Mouse (Mus musculus) left cerebral cortex, adult 2 months (tissue): ENCODE data around the gene Hist1h4f. TPM values are rescaled to one million over a fixed set of nuclear protein-coding genes. Genes with fewer than 3 reads are reported as not detected.
"Not testable (repeated sequence)": the region's sequence is repeated elsewhere in the genome, so short reads cannot be mapped to it uniquely, and the experiment has no call there.

Experiments used
- DNase-seq, 2 experiments: peaks; one replicate each; pipeline ENCODE4 v3.0.0; 2021 to 2022; ENCODE audit warnings: low spot score in 2 of 2, mixed read lengths in 1 of 2; ENCODE audit errors: extremely low spot score in 1 of 2
- H3K27ac ChIP-seq: fragments of 200-600 bp; 2 replicates; pipeline ENCODE4 v1.8.1; 2022
- H3K4me3 ChIP-seq: fragments of 200-600 bp; 2 replicates; pipeline ENCODE4 v1.8.1; 2022
- CTCF ChIP-seq: fragments of 200-600 bp; IDR thresholded peaks from 2 replicates; pipeline ENCODE4 v1.8.1; 2022; ENCODE audit warnings: antibody characterized with exemption, mild to moderate bottlenecking, moderate library complexity
- intact Hi-C: fragments of 180-260 bp; cut with DNase I; formaldehyde crosslinking; loops from one replicate; pipeline ENCODE4 v1.15.1; 2025
- total RNA-seq, 2 experiments: library from RNA; stranded (reverse); gene quantifications; 2 replicates each; pipeline ENCODE4 v1.2.3; 2021

Gene Hist1h4f
- total RNA-seq, 2 experiments from 2014 or later = 161 to 177 TPM

DNA sequence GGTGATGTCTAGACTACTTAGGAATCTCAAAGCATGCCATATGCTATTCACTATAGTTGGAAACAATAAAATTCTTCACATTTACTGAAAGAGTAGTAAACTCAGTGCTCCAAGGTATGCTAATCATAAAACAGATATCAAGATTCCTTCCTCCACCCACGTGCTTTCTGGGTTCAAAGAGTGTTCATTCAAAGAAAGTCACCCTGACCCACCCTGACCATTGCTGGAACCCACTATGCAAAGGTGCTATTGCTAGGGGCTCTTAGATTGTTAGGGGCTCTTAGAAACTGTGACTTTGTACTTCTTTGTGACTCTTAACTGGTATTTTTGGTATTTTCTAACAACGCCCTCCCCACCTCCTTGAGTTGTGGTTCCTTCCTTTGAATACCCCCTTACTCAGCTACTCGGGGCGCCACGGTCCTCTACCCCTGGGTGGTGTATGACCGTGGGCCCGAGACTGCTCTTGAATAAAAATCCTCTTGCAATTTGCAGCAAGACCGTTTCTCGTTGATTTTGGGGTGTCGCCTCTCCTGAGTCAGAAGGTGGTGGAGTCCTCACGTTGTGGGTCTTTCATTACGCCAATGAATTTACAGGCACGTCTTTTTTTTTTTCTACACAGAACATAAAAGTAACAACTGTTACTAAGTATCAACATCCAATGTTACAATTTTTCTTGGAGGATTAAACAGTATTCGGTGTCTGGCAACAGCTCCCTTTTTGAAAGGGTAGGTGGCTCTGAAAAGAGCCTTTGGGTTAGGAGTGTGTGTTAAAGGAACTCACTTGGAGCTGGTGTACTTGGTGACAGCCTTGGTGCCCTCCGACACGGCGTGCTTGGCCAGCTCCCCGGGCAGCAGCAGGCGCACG, 21.8 kb upstream of the Hist1h4f start:
- Histone ChIP-seq H3K27ac (peak overlapping the region; percentile 86; the same call in 1 of the 2 replicates), H3K4me3 (peak overlapping the region; percentile 55)
- intact Hi-C loops = loop anchor here (5.0 kb wide), 1 partner anchor 41 kb away; the partner anchor contains the start of genes Hist1h2af and Hist1h4h
- not testable (repeated sequence) for DNase-seq

DNA sequence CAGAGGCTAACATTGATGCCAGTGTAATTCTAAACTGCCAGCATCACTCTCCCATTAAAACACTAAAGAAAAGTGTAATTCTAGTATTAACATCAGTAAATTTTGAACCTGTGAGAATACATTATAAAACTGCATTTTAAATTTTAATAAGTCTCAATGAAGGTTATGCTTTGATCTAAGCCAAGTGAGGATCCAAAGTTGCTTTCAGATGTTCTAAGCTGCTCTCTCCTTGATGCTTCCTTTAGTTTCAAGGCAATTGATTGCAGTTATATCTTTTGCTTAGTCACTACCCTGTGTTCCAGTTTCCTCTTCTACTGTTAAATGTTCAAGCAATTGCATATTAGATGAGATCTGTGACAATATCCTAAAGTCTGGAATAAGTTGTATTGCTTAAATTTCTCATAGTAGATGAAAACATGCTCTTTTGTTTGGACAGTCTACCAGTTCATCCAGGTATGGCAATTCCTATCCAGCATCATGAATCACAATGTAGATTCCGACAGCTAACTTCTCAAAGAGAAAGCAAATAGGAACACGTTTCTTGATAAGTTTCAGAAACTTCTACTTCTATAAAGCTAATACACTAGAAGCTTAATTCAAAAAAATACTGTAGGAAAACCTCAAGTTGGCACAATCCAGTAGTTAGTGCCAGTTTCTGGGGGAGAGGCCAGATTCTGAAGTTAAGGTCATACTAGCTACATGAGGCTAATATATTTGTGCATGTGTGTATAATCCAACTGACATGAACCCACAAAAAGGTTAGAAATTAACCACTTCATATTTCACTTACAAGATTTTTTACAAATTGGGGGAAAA, 21.0 kb upstream of the Hist1h4f start:
- H3K4me3 ChIP-seq = peak overlapping the region; percentile 55
- intact Hi-C loops = loop anchor here (5.0 kb wide), 1 partner anchor 40 kb away; the partner anchor contains the start of genes Hist1h2af and Hist1h4h
- TF ChIP-seq CTCF = no peak
- no peak for DNase-seq
- H3K27ac ChIP-seq = peak overlapping the region; percentile 86; the same call in 1 of the 2 replicates

GRCm38 (mm10) chr13:23571504-23572217, 20.2 kb upstream of the Hist1h4f start:
- DNase-seq = not testable (repeated sequence)
- Histone ChIP-seq H3K4me3 (peak overlapping the region; percentile 55), H3K27ac (peak overlapping the region; percentile 94)
- intact Hi-C loops = loop anchor here (5.0 kb wide), 1 partner anchor 39 kb away; the partner anchor contains the start of genes Hist1h2af and Hist1h4h

DNA sequence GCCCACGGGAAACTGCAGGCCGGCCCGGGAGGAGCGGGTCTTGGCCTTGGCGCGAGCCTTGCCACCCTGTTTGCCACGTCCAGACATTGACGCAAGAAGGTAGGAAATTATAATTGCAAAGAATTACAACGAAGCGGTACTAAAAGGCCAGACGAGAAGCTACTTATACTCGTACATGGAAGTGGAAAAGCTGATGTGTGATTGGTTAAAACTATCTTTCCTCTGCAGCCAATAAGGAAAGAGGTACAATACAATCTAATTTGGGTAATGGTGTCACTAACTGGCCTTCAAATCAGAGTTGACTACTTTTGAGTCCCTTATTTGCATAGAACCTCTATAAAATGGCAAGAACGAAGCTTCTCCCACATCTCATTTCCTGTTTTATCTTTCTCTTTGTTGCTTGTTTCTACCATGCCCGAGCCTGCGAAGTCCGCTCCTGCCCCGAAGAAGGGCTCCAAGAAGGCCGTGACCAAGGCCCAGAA, 19.6 kb upstream of the Hist1h4f start, which contains the start of the genes Hist1h2ae and Hist1h2bg:
Gene Hist1h2ae, minus strand, starts transcription at position 199 of the 482 bp plus-strand sequence.
Gene Hist1h2bg, plus strand, starts transcription at position 375 of the 482 bp plus-strand sequence.
- peak within 1 kb of the TSS; percentile 55 for H3K4me3 ChIP-seq
- no peak for TF ChIP-seq CTCF
- intact Hi-C loops = loop anchor here (5.0 kb wide), 1 partner anchor 39 kb away; the partner anchor contains the start of genes Hist1h2af and Hist1h4h
- peak; percentile 70 to 71 for DNase-seq
- H3K27ac ChIP-seq = peak within 1 kb of the TSS; percentile 94

DNA sequence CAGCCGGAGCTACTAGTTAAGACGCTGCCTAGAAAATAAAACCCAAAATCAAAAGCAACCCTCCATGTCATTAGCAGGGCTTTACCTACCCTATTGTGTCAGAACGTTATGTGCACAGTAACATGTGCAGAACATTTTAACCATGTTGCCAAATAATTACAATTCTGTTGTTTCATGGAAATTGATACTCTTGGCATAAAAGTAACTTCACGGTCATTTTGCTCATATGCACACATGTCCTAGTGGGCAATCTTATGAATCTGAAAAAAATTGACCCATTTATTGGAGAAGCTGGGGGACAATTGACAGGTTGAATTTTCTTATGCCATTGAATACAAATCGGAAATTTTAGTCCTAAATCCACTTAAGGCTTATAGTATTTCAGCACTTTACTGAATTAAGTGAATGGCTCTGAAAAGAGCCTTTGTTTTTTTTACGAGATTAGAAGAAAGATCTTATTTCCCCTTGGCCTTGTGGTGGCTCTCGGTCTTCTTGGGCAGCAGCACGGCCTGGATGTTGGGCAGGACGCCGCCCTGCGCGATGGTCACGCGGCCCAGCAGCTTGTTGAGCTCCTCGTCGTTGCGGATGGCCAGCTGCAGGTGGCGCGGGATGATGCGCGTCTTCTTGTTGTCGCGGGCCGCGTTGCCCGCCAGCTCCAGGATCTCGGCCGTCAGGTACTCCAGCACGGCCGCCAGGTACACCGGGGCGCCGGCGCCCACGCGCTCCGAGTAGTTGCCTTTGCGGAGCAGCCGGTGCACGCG, 19.0 kb upstream of the Hist1h4f start:
- peak overlapping the region; percentile 94 for H3K27ac ChIP-seq
- DNase-seq = not testable (repeated sequence)
- H3K4me3 ChIP-seq = peak overlapping the region; percentile 55
- intact Hi-C loops = loop anchor here (5.0 kb wide), 1 partner anchor 38 kb away; the partner anchor contains the start of genes Hist1h2af and Hist1h4h

- intact Hi-C loops = no loop called here
- no peak for DNase-seq
- Histone ChIP-seq H3K27ac (no peak overlapping the region), H3K4me3 (no peak overlapping the region)
- no peak for TF ChIP-seq CTCF
Measured at GRCm38 (mm10) chr13:23564482-23564881, 13.0 kb upstream of the Hist1h4f start.

- no peak for DNase-seq
- peak overlapping the region; percentile 96 for H3K27ac ChIP-seq
- intact Hi-C loops = no loop called here
- TF ChIP-seq CTCF = peak; percentile 65
- H3K4me3 ChIP-seq = peak overlapping the region; percentile 71
Measured at GRCm38 (mm10) chr13:23562699-23563462, 11.4 kb upstream of the Hist1h4f start.

GRCm38 (mm10) chr13:23561883-23562659, 10.6 kb upstream of the Hist1h4f start, which contains the start of gene Hist1h3e:
Gene Hist1h3e (minus strand): TSS chr13:23562369.
- peak within 1 kb of the TSS; percentile 71 for H3K4me3 ChIP-seq
- peak within 1 kb of the TSS; percentile 96 for H3K27ac ChIP-seq
- intact Hi-C loops = not testable (repeated sequence)
- DNase-seq = peak; percentile 91 to 95

DNA sequence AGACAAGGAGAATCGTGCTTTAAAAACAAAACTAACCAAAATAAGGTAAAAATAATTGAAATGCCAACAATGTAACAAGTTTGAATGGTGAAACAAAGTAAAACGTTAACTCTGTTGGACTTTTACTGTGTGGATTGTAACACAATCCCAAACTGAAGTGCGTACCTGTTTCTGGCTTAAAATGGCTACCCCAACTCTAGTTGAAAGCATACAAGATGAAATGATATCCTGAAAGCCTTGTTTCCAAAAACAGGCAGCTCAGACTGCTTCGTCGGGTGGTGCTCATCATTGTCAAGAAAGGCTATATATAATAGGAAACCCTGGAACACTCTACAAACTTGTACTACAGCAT, 10.1 kb upstream of the Hist1h4f start:
- intact Hi-C loops, DNase-seq: not testable (repeated sequence)
- Histone ChIP-seq H3K27ac (peak overlapping the region; percentile 96), H3K4me3 (peak overlapping the region; percentile 71)

DNA sequence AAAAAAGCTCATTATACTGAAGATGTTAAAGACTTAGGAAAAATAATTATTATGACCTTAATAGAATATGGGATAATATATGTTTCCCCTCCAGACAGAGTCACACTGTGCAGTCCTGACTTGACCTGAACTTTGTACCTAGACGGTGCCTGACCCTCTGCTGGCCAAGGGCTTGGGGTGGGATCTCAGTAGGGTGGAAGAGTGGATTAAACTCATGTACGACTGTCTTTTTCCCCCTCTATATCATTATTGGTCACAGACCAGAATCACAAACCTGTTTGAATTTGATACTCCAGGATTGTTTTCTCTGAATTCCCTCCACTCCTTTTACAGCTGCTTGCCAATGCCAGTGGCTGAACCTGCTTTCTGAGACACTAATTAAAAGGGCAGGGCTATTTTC, 9.3 kb upstream of the Hist1h4f start:
- DNase-seq, intact Hi-C loops, H3K27ac ChIP-seq, H3K4me3 ChIP-seq: not testable (repeated sequence)
